Mouse (Mus musculus) lung, postnatal 4 days (tissue): ENCODE results near the gene Mok.

Source experiments
- DNase-seq, 2 experiments: peaks; one replicate each; pipeline ENCODE4 v3.0.0; 2021

Mok gene

GRCm38 (mm10) chr12:110846191-110846765 lies 5.5 kb upstream of the Mok start:
- no peak for DNase-seq

DNA sequence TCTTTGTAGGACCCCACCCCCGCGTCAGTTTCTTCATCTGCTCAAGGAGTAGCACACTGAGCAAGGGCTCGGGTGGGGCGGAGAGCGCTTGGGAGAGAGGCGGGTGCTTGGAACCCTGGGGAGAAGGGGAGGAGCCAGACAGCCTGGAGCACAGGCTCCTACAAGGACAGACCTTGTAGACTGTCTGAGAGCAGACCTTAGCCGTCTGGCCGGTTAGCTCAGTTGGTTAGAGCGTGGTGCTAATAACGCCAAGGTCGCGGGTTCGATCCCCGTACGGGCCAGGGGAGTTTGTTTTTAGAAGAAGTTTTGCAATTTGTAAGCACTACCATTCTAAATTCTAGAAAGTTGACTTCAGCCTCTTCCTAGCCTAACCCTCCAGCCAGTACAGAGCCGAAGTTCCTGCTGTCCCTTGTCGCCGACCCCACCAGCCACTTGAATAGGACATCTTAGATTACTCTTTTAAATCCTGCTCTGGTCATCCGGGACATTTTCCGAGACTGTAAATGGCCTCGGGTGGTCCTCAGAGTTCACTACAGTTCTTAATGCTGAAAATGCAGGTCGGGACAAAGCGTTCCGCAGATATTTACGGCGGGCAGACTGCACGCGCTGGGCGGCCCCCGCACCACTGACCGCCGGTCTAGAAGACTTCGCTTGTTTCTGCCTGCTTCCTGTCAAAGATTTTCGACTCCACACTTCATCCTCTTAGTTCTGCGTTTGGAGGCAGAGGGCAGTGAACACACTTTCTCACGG lies 4.6 kb upstream of the Mok start:
- peak; percentile 92 to 93 for DNase-seq

- DNase-seq, result peak; percentile 52 to 53
Observed at GRCm38 (mm10) chr12:110844227-110845130, 3.7 kb upstream of the Mok start.

DNA sequence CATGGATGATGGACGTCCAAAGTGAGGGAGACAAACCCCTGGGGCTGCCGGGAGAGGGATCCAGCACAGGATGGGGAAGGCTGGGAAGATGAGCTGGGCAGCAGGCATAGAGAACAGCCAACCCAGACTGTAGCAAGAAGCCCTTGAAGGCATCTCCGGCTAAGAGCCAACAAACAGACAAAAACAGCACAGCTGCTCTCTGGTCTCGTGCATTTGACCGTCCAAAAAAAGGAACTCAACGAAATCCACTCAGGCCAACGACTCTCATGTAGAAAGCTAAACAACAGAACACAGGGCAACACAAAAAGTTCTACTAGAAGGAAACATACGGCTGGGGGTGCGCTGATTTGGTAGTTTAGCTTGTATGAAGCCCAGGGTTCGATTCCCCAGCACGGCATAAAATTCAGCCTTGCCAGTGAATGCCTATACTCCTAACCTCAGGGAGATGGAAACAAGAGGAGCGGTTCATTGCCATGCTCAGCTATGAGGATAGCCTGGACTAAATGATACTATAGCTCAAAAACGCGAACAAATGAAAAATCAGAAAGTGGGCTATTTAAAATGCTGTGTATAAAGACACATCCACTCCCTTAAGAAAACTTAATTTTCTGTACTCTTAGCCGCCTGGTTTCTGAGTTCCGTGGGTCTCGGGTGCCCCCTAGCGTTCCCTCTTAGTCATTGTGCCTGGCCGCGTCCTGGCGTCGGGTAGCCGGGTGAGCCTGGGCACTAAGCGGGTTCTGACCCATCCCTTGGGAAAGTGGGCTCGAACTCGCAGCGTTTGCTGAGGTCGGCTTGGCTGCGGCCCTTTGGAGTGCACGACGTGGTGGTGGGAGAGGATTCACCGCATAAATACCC lies 2.7 kb upstream of the Mok start:
- DNase-seq, result peak; percentile 81 to 90

DNA sequence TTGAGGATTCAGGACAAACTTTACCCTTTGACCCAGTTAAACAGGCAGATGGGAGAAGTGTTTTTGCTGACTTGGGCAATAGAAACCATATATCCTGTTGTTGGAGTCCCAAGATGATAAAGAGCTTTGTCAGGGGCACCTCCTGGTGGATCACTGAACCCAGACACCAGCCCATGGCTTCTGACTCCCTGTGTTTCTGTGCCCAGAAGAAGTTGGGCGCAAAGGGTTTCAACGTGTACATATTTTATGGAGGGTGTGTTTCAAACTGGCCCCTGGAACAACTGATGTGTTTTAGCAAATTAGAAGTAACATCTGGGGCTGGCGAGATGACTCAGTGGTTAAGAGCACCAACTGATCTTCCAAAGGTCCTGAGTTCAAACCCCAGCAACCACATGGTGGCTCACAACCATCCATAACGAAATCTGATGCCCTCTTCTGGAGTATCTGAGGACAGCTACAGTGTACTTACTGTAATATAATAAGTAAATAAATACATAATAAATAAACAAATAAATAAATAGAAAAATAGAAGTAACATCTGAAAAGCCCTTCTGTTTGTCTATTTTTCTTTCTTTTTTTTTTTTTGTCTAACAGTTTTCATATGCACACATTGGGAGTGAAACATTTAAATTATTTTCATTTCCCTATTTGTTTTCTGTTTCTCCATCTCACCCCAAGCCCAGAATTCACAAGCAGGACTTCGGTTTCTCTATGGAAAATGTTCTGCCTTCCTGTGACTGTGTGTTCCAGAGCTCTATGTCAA lies 1.2 kb upstream of the Mok start:
- no peak for DNase-seq

- no peak for DNase-seq
Observed at GRCm38 (mm10) chr12:110837850-110838249, 2.9 kb downstream of the Mok start.

- no peak for DNase-seq
Observed at GRCm38 (mm10) chr12:110837192-110837841, 3.4 kb downstream of the Mok start.

GRCm38 (mm10) chr12:110836729-110837128 lies 4.0 kb downstream of the Mok start:
- no peak for DNase-seq

GRCm38 (mm10) chr12:110835182-110835581 lies 5.6 kb downstream of the Mok start:
- DNase-seq, result no peak

DNA sequence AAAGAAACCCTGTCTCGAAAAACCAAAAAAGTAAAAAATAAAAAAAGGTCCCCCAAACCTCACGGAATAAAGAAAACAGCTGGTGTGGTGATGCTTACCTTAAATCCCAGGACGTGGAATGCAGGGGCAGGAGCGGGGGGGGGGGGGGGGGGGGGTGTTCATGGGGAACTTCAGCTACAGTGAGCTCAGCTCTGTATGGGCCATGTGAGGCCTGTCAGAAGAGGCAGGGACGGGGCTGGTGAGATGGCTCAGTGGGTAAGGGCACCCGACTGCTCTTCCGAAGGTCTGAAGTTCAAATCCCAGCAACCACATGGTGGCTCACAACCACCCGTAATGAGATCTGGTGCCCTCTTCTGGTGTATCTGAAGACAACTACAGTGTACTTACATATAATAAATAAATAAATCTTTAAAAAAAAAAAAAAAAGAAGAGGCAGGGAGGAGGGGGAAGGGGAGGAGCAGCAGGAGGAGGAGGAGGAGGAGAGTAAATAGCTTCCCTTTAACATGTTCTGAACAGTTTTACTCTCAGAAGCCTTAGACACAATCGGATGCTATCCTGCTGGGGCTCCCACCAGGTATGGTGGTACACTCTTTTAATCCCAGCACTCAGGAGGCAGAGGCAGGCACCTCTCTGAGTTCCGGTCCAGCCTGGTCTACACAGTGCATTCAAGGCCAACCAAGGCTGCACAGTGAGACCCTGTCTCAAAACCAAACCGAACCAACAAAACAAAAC lies 10.3 kb downstream of the Mok start:
- no peak for DNase-seq

- no peak for DNase-seq
Observed at GRCm38 (mm10) chr12:110828908-110829307, 11.8 kb downstream of the Mok start.

DNA sequence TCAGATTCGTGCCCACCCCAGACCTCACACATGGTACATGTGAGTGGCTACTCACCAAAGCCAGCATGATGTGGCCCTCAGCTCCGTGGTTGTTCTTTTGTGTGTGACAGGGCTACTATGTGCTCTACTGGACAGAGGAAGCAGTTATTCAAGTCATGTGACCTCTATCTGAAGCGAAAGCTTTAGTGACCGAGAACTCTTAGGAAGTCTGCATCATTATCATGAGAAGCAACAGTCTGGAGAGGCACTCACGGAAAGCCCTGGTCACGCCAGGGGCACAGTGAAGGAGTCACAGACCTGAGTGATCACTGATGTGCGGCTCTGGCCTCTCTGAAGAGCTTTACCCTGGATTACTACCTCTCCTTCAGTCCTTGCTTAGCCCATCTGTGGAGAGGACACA lies 18.4 kb downstream of the Mok start:
- no peak for DNase-seq

GRCm38 (mm10) chr12:110821787-110822186 lies 19.0 kb downstream of the Mok start:
- DNase-seq, result no peak

GRCm38 (mm10) chr12:110819367-110819766 lies 21.4 kb downstream of the Mok start:
- DNase-seq, result no peak

DNA sequence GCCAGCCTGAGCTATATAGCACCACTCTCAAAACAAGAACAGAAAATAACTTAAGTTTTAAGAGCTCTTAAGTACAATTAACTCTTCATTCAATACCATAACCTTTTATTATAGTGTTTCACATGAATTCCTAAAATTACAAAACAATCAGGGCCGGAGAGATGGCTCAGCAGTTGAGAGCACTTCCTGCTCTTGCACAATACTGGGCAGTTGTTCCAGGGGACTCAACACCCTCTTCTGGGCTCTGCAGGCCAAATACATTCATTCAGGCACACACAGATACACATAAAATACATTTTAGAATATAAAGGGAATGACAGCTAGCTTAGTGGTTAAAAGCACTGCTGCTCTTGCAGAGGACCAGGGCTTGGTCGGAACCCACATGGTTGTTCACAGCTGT lies 23.9 kb downstream of the Mok start:
- no peak for DNase-seq

DNA sequence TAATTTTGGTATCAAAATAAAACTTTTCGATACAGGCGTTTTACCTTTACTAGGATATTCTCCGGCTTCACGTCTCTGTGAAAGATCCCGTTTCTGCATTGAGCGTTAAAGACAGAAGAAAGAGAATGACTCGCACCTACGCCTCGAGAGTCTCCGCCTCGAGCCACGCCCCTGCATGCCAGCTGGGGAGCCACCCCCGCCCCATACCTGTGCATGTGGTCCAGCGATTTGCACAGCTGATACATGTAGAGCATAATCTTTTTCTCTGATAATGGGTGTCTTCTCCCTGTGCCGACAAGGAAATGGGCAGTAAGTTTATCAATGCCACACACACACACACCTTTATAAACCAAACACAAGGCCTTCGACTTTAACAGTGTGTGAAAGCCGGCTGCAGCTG lies 25.8 kb downstream of the Mok start:
- no peak for DNase-seq

DNA sequence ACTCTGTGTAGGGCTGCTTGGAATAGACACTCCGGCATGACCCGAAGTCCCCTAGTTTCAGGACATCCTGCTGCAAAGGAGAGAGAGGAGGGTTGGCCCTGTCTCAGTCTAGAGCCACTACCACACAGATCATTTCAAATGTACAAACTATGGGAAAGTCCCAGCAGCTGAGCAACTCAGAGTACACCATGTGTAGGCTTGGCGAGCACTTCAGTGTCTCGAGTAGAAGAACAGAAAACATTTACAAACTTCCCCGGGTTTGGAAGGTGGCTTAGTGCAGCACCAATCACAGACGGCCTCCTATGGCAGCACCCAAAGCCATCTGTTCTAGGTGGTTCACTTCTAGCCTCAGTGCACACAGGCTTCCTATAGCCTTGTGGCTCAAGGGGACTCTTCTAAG lies 27.1 kb downstream of the Mok start:
- no peak for DNase-seq

DNA sequence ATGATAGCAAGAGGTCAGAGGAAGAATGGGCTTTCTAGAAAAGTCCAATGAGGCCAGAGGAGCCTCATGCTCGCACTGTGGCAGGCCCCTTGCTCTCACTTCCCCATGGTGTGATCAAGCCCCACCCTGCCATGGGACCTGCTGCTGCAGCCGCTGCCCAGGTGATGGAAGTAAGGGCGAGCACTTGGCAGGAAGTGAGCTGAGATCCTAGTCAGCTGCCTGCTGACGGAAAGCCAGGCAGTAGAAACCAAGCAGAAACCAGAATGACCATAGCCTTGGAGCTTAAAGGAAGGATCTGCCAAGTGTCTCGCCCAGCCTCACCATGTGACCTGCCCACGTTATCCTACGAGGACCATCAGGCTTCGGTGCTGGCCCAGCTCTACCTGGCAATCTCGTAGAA lies 27.6 kb downstream of the Mok start:
- DNase-seq, result no peak

- peak in 1 of 2 experiments; percentile 61 for DNase-seq
Observed at GRCm38 (mm10) chr12:110808848-110809247, 31.9 kb downstream of the Mok start.

DNA sequence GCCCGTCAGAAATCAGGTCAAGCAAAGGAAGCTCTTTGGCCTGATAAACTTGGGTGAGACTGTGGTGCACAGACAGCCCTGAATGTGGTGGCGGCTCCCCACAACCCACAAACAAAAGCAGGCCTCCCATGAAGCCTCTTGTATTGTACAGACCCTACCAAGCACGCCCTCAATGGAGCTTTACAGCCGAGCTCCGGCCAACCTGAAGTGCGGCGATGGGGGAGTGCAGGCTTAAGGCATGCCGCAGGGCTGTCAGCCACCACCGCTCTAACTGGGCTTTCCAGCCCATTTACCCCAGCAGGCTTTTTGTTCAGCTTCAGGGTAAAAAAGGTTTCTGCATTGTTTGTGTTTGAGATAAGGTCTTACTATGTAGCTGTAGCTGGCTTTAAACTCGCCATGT lies 32.3 kb downstream of the Mok start:
- no peak for DNase-seq
